Mouse (Mus musculus): ENCODE results near the gene Clic4.

GRCm38 (mm10) chr4:135246444-135246843 lies 26.2 kb downstream of the Clic4 start:
- TF ChIP-seq POLR2A (IDR thresholded peaks at IDR 0.05; ENCODE audit: insufficient read depth, low read depth, low read length): no peak
- TF ChIP-seq CTCF (IDR thresholded peaks at IDR 0.05): no peak
